Mouse (Mus musculus) G1E (cell line): ENCODE measurements around the gene Trrap. TPM values are rescaled to one million over a fixed set of nuclear protein-coding genes. Genes with fewer than 3 reads are reported as not detected.
"Not testable (repeated sequence)": the region's sequence is repeated elsewhere in the genome, so short reads cannot be mapped to it uniquely, and the experiment has no call there.

Source experiments
- ATAC-seq: 2 replicates; pipeline ENCODE4 v1.8.0; 2016; ENCODE audit warnings: mild to moderate bottlenecking; ENCODE audit not compliant: insufficient number of reproducible peaks, poor library complexity, low FRiP score, severe bottlenecking; ENCODE audit errors: extremely low read depth
- DNase-seq: peaks from one replicate; pipeline ENCODE4 v3.0.0; 2012; ENCODE audit warnings: low spot score
- H3K27me3 ChIP-seq: 2 replicates; pipeline ENCODE4 v1.6.1; 2012; ENCODE audit warnings: mild to moderate bottlenecking, low read length, inconsistent platforms; ENCODE audit not compliant: insufficient read depth
- H3K36me3 ChIP-seq: replicated peaks from 2 replicates; pipeline ENCODE3; 2012; ENCODE audit warnings: mild to moderate bottlenecking, inconsistent platforms
- H3K4me1 ChIP-seq: 2 replicates; pipeline ENCODE4 v1.6.1; 2012; ENCODE audit warnings: low read depth, low read length, inconsistent platforms, mixed read lengths; ENCODE audit not compliant: insufficient read depth
- H3K4me3 ChIP-seq: 2 replicates; pipeline ENCODE4 v1.5.1; 2012; ENCODE audit warnings: low read depth, mild to moderate bottlenecking, inconsistent platforms, low read length, moderate library complexity, mixed read lengths
- H3K9me3 ChIP-seq: replicated peaks from 2 replicates; pipeline ENCODE4 v1.6.1; 2012; ENCODE audit warnings: inconsistent platforms
- CTCF ChIP-seq: IDR thresholded peaks from 2 replicates; pipeline ENCODE4 v1.5.1; 2012; ENCODE audit warnings: low read depth, low read length, inconsistent platforms, mixed read lengths
- GATA1 ChIP-seq: IDR thresholded peaks from 2 replicates; pipeline ENCODE4 v1.6.1; 2012; ENCODE audit warnings: borderline replicate concordance, low read length, inconsistent platforms, mixed read lengths
- GATA2 ChIP-seq: IDR thresholded peaks from 2 replicates; pipeline ENCODE4 v1.6.1; 2012; ENCODE audit warnings: low read depth, low read length, inconsistent platforms, borderline replicate concordance
- POLR2AphosphoS5 ChIP-seq: IDR thresholded peaks from 2 replicates; pipeline ENCODE4 v1.6.1; 2012; ENCODE audit warnings: low read depth, low read length, inconsistent platforms; ENCODE audit not compliant: insufficient replicate concordance
- TAL1 ChIP-seq: conservative IDR thresholded peaks from 2 replicates; pipeline ENCODE4 v1.6.1; 2012; ENCODE audit warnings: low read depth, low read length, inconsistent platforms, mixed read lengths
- polyA plus RNA-seq: library from polyadenylated mRNA; stranded (reverse); fragments of >175 nt; gene quantifications from 2 replicates; pipeline ENCODE4 v1.2.3, GENCODE M21; 2012
- total RNA-seq, 2 experiments: library from RNA; stranded (forward) in 1 of 2; stranded (reverse) in 1 of 2; fragments of 200-1000 nt in 1 of 2; fragments of >200 nt in 1 of 2; fragmentation: Nextera tagmentation in 1 of 2; gene quantifications; 2 replicates each; pipeline ENCODE4 v1.2.3; 2014 to 2017

The Trrap gene
- 152 and 160 TPM in 2 replicates for total RNA-seq (2014; fragmentation: Nextera tagmentation)
- 41.2 and 42.9 TPM in 2 replicates for total RNA-seq (2017)
- 34.4 and 49.8 TPM in 2 replicates for polyA plus RNA-seq

- Histone ChIP-seq H3K4me3 (peak within 1 kb of the TSS; percentile 99), H3K36me3 (peaks cover 28% of the 10 kb centered on the region), H3K4me1 (peaks cover 28% of the 10 kb centered on the region)
- not testable (repeated sequence) for DNase-seq, H3K9me3 ChIP-seq, ATAC-seq, H3K27me3 ChIP-seq
These were observed at the start of gene Trrap for GRCm38 (mm10) chr5:144767106-144767798. Gene Trrap, plus strand, starts transcription at chr5:144767732.

- Histone ChIP-seq H3K27me3 (no peaks in the 10 kb centered on the region), H3K36me3 (no peaks in the 10 kb centered on the region), H3K9me3 (peaks cover 28% of the 10 kb centered on the region), H3K4me3 (no peak overlapping the region), H3K4me1 (no peaks in the 10 kb centered on the region)
- no peak for TF ChIP-seq CTCF
- no peak for TF ChIP-seq GATA1
- no peak for TF ChIP-seq POLR2AphosphoS5
- TF ChIP-seq GATA2 = no peak
- no peak for TF ChIP-seq TAL1
- ATAC-seq (no peak), DNase-seq (no peak)
These were observed 47.8 kb upstream of the Trrap start for GRCm38 (mm10) chr5:144719781-144720180.

GRCm38 (mm10) chr5:144720281-144720680, 47.3 kb upstream of the Trrap start:
- no peaks in the 10 kb centered on the region for H3K36me3 ChIP-seq
- no peak for ATAC-seq
- H3K27me3 ChIP-seq = no peaks in the 10 kb centered on the region
- H3K9me3 ChIP-seq = peaks cover 28% of the 10 kb centered on the region
- no peaks in the 10 kb centered on the region for H3K4me1 ChIP-seq
- TF ChIP-seq CTCF = no peak
- no peak for TF ChIP-seq TAL1
- TF ChIP-seq GATA2 = no peak
- no peak for TF ChIP-seq POLR2AphosphoS5
- no peak for TF ChIP-seq GATA1
- H3K4me3 ChIP-seq = no peak overlapping the region
- DNase-seq = no peak

DNA sequence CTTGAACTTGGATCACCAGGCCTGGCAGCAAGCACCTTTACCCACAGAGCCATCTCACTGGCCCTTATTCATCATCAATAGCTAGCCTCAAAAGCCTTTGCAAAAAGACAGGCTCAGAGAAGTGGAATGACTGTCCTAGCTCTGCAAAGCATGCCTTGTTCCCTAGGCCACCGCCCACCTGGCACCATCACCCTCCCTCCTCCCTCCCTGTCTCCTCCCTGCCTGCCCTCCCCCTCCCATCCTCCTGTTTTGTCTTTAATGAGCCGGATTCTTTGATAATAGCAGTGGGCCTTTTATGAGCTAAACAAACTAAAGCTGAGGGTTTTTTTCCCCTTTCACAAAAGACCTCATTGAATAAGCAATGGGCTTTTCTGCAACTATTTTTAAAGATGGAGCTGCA, 42.6 kb upstream of the Trrap start:
- H3K4me1 ChIP-seq = no peaks in the 10 kb centered on the region
- H3K36me3 ChIP-seq = no peaks in the 10 kb centered on the region
- ATAC-seq (no peak), DNase-seq (no peak)
- TF ChIP-seq CTCF = no peak
- TF ChIP-seq GATA1 = no peak
- TF ChIP-seq POLR2AphosphoS5 = no peak
- TF ChIP-seq GATA2 = no peak
- no peak for TF ChIP-seq TAL1
- H3K9me3 ChIP-seq = peaks cover 22% of the 10 kb centered on the region
- H3K4me3 ChIP-seq = no peak overlapping the region
- no peaks in the 10 kb centered on the region for H3K27me3 ChIP-seq

DNA sequence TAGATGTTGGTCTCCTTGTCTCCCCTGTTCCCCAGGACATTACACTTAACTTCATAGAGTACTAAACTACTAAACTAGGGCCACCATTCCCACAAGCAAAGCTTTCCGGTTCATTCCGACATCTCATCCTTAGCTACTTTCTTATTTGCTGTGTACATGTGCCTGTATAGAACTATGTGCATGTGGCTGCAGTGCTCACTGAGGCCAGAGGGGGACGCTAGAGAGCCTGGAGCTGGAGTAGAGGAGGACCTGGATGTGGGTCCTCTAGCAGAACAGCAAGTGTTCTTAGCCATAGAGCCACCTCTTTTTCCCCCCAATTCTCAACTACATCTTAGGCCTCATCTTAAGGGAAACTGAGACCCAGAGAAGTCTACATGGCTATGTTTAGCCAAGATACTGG, 42.0 kb upstream of the Trrap start:
- TF ChIP-seq POLR2AphosphoS5 = no peak
- TF ChIP-seq CTCF = no peak
- no peak for TF ChIP-seq GATA2
- TF ChIP-seq GATA1 = no peak
- TF ChIP-seq TAL1 = no peak
- no peak for DNase-seq
- peaks cover 16% of the 10 kb centered on the region for H3K9me3 ChIP-seq
- no peaks in the 10 kb centered on the region for H3K4me1 ChIP-seq
- H3K36me3 ChIP-seq = no peaks in the 10 kb centered on the region
- H3K27me3 ChIP-seq = no peaks in the 10 kb centered on the region
- no peak overlapping the region for H3K4me3 ChIP-seq
- ATAC-seq = no peak

DNA sequence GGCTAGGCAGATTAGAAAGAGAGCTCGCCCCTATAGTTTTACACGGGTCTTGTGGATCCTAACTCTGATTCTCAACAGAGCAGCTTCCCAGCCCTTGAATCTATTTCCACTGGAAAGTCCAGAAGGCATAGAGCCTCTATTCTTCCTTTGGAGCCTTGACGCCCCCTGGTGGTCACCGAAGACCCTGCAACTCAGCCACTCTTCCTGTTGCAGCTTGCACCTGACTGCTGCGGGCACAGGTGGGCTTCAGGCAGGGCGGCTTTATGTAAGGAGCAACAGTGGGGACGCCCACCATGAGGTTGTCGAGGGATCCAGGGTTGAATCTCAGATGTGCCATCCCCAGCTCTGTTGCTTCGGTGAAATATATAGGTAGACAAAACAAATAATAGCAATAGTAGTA, 40.4 kb upstream of the Trrap start:
- DNase-seq (no peak), ATAC-seq (no peak)
- H3K4me1 ChIP-seq = no peaks in the 10 kb centered on the region
- H3K27me3 ChIP-seq = no peaks in the 10 kb centered on the region
- H3K36me3 ChIP-seq = no peaks in the 10 kb centered on the region
- no peak overlapping the region for H3K4me3 ChIP-seq
- TF ChIP-seq CTCF = 0 out of 2 replicates have a peak, but pooled peaks have one; percentile 28
- no peak for TF ChIP-seq TAL1
- H3K9me3 ChIP-seq = peaks cover 9% of the 10 kb centered on the region

- no peaks in the 10 kb centered on the region for H3K4me1 ChIP-seq
- no peaks in the 10 kb centered on the region for H3K27me3 ChIP-seq
- no peak for DNase-seq
- H3K36me3 ChIP-seq = no peaks in the 10 kb centered on the region
- no peak for ATAC-seq
- peaks cover 5% of the 10 kb centered on the region for H3K9me3 ChIP-seq
- no peak overlapping the region for H3K4me3 ChIP-seq
- TF ChIP-seq TAL1 (no peak), CTCF (no peak), POLR2AphosphoS5 (no peak), GATA1 (no peak), GATA2 (no peak)
These were observed 39.3 kb upstream of the Trrap start for GRCm38 (mm10) chr5:144728237-144728636.
